Mouse (Mus musculus) midbrain, embryonic 10.5 days (tissue): ENCODE measurements around the gene Fmo5. TPM values are rescaled to one million over a fixed set of nuclear protein-coding genes. Genes with fewer than 3 reads are reported as not detected.

Experiments
- DNase-seq: peaks from one replicate; pipeline ENCODE4 v3.0.0-alpha.2; 2017; ENCODE audit warnings: low spot score
- H3K27ac ChIP-seq: fragments of 300-500 bp; sonication (generic); replicated peaks from 2 replicates; pipeline ENCODE4 v1.5.1; 2016; ENCODE audit warnings: mild to moderate bottlenecking
- H3K27me3 ChIP-seq: fragments of 300-500 bp; sonication (generic); 2 replicates; pipeline ENCODE4 v1.6.1; 2016; ENCODE audit warnings: low read depth, mild to moderate bottlenecking; ENCODE audit not compliant: poor library complexity, severe bottlenecking
- H3K36me3 ChIP-seq: fragments of 300-500 bp; sonication (generic); 2 replicates; pipeline ENCODE4 v1.6.1; 2016; ENCODE audit warnings: mild to moderate bottlenecking, moderate library complexity
- H3K4me1 ChIP-seq: fragments of 300-500 bp; sonication (generic); 2 replicates; pipeline ENCODE4 v1.6.1; 2016
- H3K4me3 ChIP-seq: fragments of 300-500 bp; sonication (generic); 2 replicates; pipeline ENCODE4 v1.5.1; 2016; ENCODE audit warnings: mild to moderate bottlenecking, moderate library complexity
- H3K9me3 ChIP-seq: fragments of 300-500 bp; sonication (generic); replicated peaks from 2 replicates; pipeline ENCODE4 v1.6.1; 2016; ENCODE audit warnings: mild to moderate bottlenecking
- WGBS: fragments of 180-500 bp; shearing (Covaris S2); methylation state at CpG from one replicate; pipeline ENCODE4 v1.1.7; 2016; 5-methylcytosine and 5-hydroxymethylcytosine counted together
- polyA plus RNA-seq: library from polyadenylated mRNA; unstranded; fragments of >200 nt; fragmentation: Nextera tagmentation; extraction: Ambion mirVana; gene quantifications from 2 replicates; pipeline ENCODE4 v1.2.1, GENCODE M21; 2016

Gene Fmo5
- polyA plus RNA-seq, 1 experiment from 2014 or later, result 0.67 TPM

GRCm38 (mm10) chr3:97667093-97667675 lies 38.6 kb downstream of the Fmo5 start:
- 69% methylated on average over 14 of the region's 14 CpGs for WGBS
- H3K9me3 ChIP-seq, result no peaks in the 10 kb centered on the region
- H3K4me1 ChIP-seq, result no peaks in the 10 kb centered on the region
- no peak for DNase-seq
- H3K27ac ChIP-seq, result no peak overlapping the region; the same call in 1 of the 2 replicates
- no peaks in the 10 kb centered on the region for H3K27me3 ChIP-seq
- peaks cover 90% of the 10 kb centered on the region for H3K36me3 ChIP-seq
- H3K4me3 ChIP-seq, result no peak overlapping the region

- no peak within 1 kb of the TSS for H3K4me3 ChIP-seq
- peaks cover 26% of the 10 kb centered on the region for H3K36me3 ChIP-seq
- no peak within 1 kb of the TSS for H3K27ac ChIP-seq
- H3K9me3 ChIP-seq, result no peaks in the 10 kb centered on the region
- no peak for DNase-seq
- WGBS, result 91% methylated on average over 7 of the region's 7 CpGs
- no peaks in the 10 kb centered on the region for H3K4me1 ChIP-seq
- 0 out of 2 replicates have a peak, but pooled peaks cover 3% of the 10 kb centered on the region for H3K27me3 ChIP-seq
Observed at GRCm38 (mm10) chr3:97674644-97675110, 46.1 kb downstream of the Fmo5 start, which contains the start of gene Gm17651. Gene Gm17651 (minus strand): TSS chr3:97674694.

- WGBS, result 95% methylated on average over 3 of the region's 3 CpGs
- Histone ChIP-seq H3K4me1 (peaks cover 7% of the 10 kb centered on the region), H3K36me3 (peaks cover 12% of the 10 kb centered on the region), H3K27me3 (peaks cover 17% of the 10 kb centered on the region), H3K27ac (no peak overlapping the region), H3K9me3 (no peaks in the 10 kb centered on the region), H3K4me3 (no peak overlapping the region)
- no peak for DNase-seq
Observed at GRCm38 (mm10) chr3:97676126-97676525, 47.5 kb downstream of the Fmo5 start.

DNA sequence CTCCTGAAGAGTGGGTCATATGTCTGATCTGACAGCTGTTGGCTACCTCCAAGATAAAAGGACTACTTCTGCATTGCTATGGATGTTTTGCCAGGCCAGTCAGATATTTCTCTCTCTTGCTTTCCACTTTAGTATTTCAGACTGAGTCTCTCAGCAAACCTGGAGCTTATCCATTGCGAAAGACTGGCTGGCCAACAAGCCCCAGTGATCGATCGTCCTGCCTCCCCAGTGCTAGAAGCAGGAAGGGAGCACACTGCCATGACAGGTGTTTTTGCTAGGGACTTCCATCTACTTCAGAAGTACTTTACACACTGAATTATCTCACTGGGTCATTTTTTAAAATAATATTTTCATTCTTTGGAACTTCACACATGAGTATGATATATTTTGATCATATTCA lies 49.8 kb downstream of the Fmo5 start:
- H3K9me3 ChIP-seq, result no peaks in the 10 kb centered on the region
- no peaks in the 10 kb centered on the region for H3K36me3 ChIP-seq
- H3K4me1 ChIP-seq, result peaks cover 23% of the 10 kb centered on the region
- peaks cover 37% of the 10 kb centered on the region for H3K27me3 ChIP-seq
- no peak overlapping the region for H3K27ac ChIP-seq
- WGBS, result 89% methylated on average over 3 of the region's 3 CpGs
- no peak for DNase-seq
- no peak overlapping the region for H3K4me3 ChIP-seq

- 2% methylated on average over 28 of the region's 28 CpGs for WGBS
Observed at GRCm38 (mm10) chr3:97680631-97681320, 52.2 kb downstream of the Fmo5 start.

DNA sequence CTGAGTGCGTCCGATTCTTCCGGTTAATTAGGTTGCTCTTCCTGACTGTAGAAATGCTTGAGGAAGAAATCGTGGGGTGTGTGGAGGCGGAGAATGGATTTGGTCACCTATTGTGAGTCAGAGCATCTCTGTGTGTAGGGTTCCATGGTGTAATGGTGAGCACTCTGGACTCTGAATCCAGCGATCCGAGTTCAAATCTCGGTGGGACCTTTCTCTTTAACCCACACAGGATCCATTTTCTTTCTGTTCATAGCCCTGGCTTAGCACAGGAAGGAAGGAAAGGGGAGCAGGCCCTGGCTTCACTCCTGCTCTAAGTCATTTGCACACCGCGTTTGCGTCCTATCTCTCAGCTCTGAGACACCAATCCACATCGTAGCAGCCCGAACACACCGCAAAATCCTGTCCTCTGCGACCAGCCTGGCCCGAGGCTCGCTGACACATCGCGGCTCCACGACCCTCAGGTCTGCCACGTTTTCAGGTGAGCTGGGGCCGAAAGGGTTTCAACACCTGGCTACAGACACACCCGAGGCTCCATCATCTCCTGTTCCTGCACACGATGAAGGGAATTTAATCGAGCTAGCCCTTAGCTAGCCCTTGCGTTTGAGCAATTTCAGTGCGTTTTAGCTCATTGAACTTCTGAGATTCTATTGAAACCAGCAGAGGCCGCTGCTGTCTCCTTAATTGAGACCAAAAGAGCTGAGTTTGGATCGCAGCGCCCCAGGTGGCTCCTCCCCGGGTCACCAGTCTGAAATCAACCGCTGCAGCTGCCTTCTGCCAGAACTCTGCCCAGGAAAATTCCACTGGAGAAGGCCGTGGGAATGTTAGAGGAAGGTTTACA lies 52.9 kb downstream of the Fmo5 start:
- H3K4me3 ChIP-seq, result peak overlapping the region; percentile 58
- peaks cover 35% of the 10 kb centered on the region for H3K4me1 ChIP-seq
- peak; percentile 81 for DNase-seq
- peaks cover 65% of the 10 kb centered on the region for H3K27me3 ChIP-seq
- H3K36me3 ChIP-seq, result no peaks in the 10 kb centered on the region
- 1% methylated on average over 33 of the region's 33 CpGs for WGBS
- no peaks in the 10 kb centered on the region for H3K9me3 ChIP-seq
- H3K27ac ChIP-seq, result peak overlapping the region; percentile 61

More at GRCm38 (mm10) chr3:97680631-97681320, 52.2 kb downstream of the Fmo5 start:
- Histone ChIP-seq H3K36me3 (no peaks in the 10 kb centered on the region), H3K9me3 (no peaks in the 10 kb centered on the region), H3K4me1 (peaks cover 35% of the 10 kb centered on the region), H3K27ac (peak overlapping the region; percentile 52), H3K4me3 (peak overlapping the region; percentile 58), H3K27me3 (peaks cover 60% of the 10 kb centered on the region)
- DNase-seq, result peak; percentile 76

- Histone ChIP-seq H3K27ac (no peak overlapping the region), H3K9me3 (no peaks in the 10 kb centered on the region), H3K4me3 (peak overlapping the region; percentile 58), H3K36me3 (no peaks in the 10 kb centered on the region), H3K27me3 (peaks cover 65% of the 10 kb centered on the region), H3K4me1 (peaks cover 35% of the 10 kb centered on the region)
- no peak for DNase-seq
- WGBS, result under 1% methylated on average over 11 of the region's 11 CpGs
Observed at GRCm38 (mm10) chr3:97682159-97682502, 53.5 kb downstream of the Fmo5 start.

DNA sequence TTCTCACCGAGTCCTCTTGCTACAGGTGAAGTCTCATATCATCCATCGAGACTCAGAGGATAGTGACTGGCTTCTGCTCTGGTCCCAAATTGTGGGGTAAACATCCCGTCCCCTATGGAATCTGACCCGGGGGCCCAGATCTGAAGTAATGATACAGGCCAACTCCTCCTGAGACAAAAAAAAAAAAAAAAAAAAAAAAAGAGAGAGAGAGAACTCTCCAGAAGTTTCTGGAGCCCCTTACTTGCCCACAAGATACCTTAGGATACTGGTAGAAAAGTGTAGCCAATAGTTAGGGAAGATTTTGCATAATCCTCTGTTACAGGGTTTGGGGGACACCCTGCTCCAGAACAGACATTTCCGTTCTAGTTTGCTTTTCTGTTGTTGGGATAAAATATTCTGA lies 54.0 kb downstream of the Fmo5 start:
- peaks cover 35% of the 10 kb centered on the region for H3K4me1 ChIP-seq
- no peaks in the 10 kb centered on the region for H3K9me3 ChIP-seq
- 22% methylated on average over 5 of the region's 5 CpGs for WGBS
- no peak for DNase-seq
- H3K36me3 ChIP-seq, result no peaks in the 10 kb centered on the region
- H3K27me3 ChIP-seq, result peaks cover 65% of the 10 kb centered on the region
- H3K27ac ChIP-seq, result no peak overlapping the region
- H3K4me3 ChIP-seq, result peak overlapping the region; percentile 58

GRCm38 (mm10) chr3:97683560-97684195 lies 55.1 kb downstream of the Fmo5 start:
- 4% methylated on average over 16 of the region's 16 CpGs for WGBS
- Histone ChIP-seq H3K4me1 (peaks cover 35% of the 10 kb centered on the region), H3K36me3 (no peaks in the 10 kb centered on the region), H3K27ac (no peak overlapping the region), H3K27me3 (peaks cover 65% of the 10 kb centered on the region), H3K9me3 (no peaks in the 10 kb centered on the region), H3K4me3 (peak overlapping the region; percentile 35)
- peak; percentile 37 for DNase-seq

DNA sequence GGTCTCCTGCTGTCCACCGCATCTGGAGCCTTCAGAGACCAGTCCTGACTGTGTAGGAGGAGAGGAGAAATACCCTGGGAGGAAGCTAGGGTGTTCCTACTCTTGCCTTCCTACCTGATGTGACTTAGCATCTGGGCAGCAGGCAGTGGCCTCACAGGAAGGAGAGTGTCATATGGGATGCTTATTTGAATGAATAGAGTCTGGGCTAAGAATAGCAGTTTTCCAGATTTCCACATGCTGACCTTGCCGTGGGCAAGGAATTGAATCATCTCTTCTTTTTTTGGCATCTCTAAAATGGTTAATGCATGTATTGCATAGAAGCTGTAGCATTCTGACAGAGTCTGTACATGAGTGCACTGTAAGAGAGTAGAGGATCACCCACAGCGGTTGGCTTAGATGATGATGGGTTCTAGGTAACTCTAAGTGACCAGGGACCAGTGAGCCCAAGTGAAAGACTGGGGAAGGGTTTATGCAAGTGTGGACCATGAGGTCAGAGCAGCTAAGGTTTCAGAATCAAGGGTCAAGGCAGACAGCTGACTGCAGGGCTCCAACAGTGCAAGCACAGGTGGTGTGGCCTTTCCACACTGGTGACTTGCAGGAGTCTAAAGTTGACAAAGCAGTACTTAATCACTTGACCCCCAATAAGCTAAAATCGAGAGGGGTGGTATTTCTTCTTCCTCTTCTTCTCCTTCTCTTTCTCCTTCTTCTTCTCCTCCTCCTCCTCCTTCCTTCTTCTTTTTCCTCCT lies 57.9 kb downstream of the Fmo5 start:
- H3K27ac ChIP-seq, result no peak overlapping the region
- H3K36me3 ChIP-seq, result no peaks in the 10 kb centered on the region
- H3K9me3 ChIP-seq, result no peaks in the 10 kb centered on the region
- peaks cover 35% of the 10 kb centered on the region for H3K4me1 ChIP-seq
- no peak overlapping the region for H3K4me3 ChIP-seq
- WGBS, result 86% methylated on average over 4 of the region's 4 CpGs
- peaks cover 44% of the 10 kb centered on the region for H3K27me3 ChIP-seq
- no peak for DNase-seq

GRCm38 (mm10) chr3:97689289-97689688 lies 60.7 kb downstream of the Fmo5 start:
- Histone ChIP-seq H3K27me3 (peaks cover 19% of the 10 kb centered on the region), H3K4me1 (peaks cover 14% of the 10 kb centered on the region), H3K4me3 (no peak overlapping the region), H3K27ac (no peak overlapping the region), H3K9me3 (no peaks in the 10 kb centered on the region), H3K36me3 (no peaks in the 10 kb centered on the region)
- 73% methylated on average over 2 of the region's 2 CpGs for WGBS
- no peak for DNase-seq

DNA sequence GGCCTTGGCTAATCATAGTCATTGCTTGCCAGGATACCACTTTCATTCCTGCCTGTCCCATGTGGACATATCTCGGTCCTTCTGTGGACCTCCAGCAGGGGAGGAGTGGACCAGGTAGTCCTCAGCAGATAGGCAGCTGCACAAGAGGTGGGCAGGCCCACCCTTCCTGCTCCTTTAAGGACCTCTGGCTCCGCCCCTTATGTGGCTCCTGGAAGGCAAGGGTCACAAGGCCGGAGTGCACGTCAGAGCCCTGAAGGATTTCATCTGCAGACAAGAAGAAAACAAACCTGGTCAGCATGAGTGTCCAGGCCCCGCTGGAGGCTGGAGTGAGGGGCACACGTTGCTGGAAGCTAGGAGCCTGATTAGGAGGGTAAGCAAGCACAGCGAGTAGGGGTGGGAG lies 62.0 kb downstream of the Fmo5 start:
- H3K36me3 ChIP-seq, result no peaks in the 10 kb centered on the region
- H3K4me1 ChIP-seq, result peaks cover 11% of the 10 kb centered on the region
- no peaks in the 10 kb centered on the region for H3K9me3 ChIP-seq
- 0 out of 2 replicates have a peak overlapping the region, but pooled peaks have one; percentile 13 for H3K27ac ChIP-seq
- H3K27me3 ChIP-seq, result 0 out of 2 replicates have a peak, but pooled peaks cover 7% of the 10 kb centered on the region
- H3K4me3 ChIP-seq, result no peak overlapping the region
- WGBS, result 58% methylated on average over 7 of the region's 7 CpGs
- no peak for DNase-seq
